Mouse (Mus musculus): Measurements from ENCODE around the gene Ran. TPM values are rescaled to one million over a fixed set of nuclear protein-coding genes. Genes with fewer than 3 reads are reported as not detected.
A peak's percentile ranks its signal among the peaks of the same experiment; 100 is the strongest.

The Ran gene
- polyA plus RNA-seq, 1 experiment = 49.7 TPM

DNA sequence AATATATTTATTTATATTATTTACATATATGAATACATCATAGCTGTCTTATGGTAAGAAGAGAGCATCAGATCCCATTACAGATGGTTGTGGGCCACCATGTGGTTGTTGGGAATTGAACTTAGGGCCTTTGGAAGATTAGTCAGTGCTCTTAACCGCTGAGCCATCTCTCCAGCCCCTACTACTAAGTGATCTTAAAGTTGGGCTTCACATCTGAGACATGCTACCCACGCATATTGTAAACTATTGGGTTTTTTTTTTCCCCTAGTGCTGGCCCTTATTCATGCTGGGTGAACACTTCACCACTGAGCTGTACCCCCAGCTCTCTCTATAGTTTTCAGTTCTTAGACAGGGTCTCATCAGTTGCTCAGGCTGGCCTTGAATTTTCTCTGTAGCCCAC lies 8.9 kb upstream of the Ran start:
- H3K27me3 ChIP-seq (ENCODE audit: control insufficient read depth, insufficient read depth, low read length) = no peaks in the 10 kb centered on the region
- H3K27ac ChIP-seq (ENCODE audit: insufficient read depth, low read length) = no peak overlapping the region
- TF ChIP-seq POLR2A (IDR thresholded peaks at IDR 0.05; ENCODE audit: low read depth, low read length) (no peak), CTCF (IDR thresholded peaks at IDR 0.05; ENCODE audit: extremely low read depth, insufficient read depth, insufficient read length, insufficient replicate concordance) (no peak)
- WGBS = 90% methylated on average over 2 of the region's 2 CpGs
- H3K4me1 ChIP-seq (ENCODE audit: control insufficient read depth, insufficient read depth, insufficient read length) = peaks cover 4% of the 10 kb centered on the region; the same call in 1 of the 2 replicates
- H3K4me3 ChIP-seq (ENCODE audit: extremely low read depth, insufficient read depth, insufficient read length) = no peak overlapping the region
- no peak for DNase-seq (ENCODE audit: low read depth in 1 of 2, low spot score in 2 of 2)
- H3K36me3 ChIP-seq (ENCODE audit: control insufficient read depth, insufficient read depth, low read length) = no peaks in the 10 kb centered on the region

DNA sequence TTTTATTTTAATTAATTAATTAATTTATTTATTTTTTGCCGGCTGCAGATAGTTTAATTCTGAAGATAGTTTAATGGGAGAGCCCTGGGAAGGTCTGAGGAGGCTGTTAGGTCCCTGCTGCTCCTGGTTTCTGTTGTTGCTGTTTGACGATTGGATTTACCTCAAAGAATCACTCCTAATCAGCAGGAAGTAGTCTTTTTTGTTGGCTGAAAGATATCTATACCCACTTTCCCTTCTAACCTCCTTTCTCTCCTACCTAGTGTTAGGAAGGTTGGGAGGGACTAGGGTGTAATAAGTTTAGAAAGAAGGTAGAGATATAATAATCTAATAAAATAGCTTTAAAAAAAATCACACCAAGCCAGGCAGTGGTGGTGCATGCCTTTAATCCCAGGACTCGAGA lies 4.8 kb upstream of the Ran start:
- H3K36me3 ChIP-seq (ENCODE audit: control insufficient read depth, insufficient read depth, low read length) = no peaks in the 10 kb centered on the region
- no peaks in the 10 kb centered on the region for H3K27me3 ChIP-seq (ENCODE audit: control insufficient read depth, insufficient read depth, low read length)
- 80% methylated on average over 3 of the region's 3 CpGs for WGBS
- H3K4me3 ChIP-seq (ENCODE audit: extremely low read depth, insufficient read depth, insufficient read length) = no peak overlapping the region
- H3K4me1 ChIP-seq (ENCODE audit: control insufficient read depth, insufficient read depth, insufficient read length) = no peaks in the 10 kb centered on the region; the same call in 1 of the 2 replicates
- TF ChIP-seq POLR2A (IDR thresholded peaks at IDR 0.05; ENCODE audit: low read depth, low read length) (no peak), CTCF (IDR thresholded peaks at IDR 0.05; ENCODE audit: extremely low read depth, insufficient read depth, insufficient read length, insufficient replicate concordance) (no peak)
- H3K27ac ChIP-seq (ENCODE audit: insufficient read depth, low read length) = no peak overlapping the region
- DNase-seq (ENCODE audit: low read depth in 1 of 2, low spot score in 2 of 2) = no peak

DNA sequence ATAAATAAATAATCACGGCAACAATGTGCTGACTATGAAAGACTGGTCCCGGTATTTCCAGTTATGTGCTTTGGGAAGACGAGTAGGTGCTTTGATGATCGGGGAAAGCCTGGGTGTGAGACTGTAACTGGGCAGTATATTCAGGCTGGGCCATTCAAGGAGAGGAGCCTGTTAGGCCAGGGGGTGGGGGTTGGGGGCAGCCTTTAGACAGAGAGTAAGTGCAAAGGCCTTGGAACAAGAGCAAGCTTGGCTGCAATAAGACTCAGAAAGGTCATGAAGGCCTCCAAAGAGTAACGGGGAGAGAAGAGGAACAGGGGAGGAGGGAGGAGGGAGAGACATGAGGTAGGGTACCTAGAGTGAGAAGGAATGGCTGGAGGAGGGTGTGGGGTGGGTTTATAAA lies 4.3 kb upstream of the Ran start:
- Histone ChIP-seq H3K36me3 (ENCODE audit: control insufficient read depth, insufficient read depth, low read length) (no peaks in the 10 kb centered on the region), H3K27ac (ENCODE audit: insufficient read depth, low read length) (no peak overlapping the region), H3K27me3 (ENCODE audit: control insufficient read depth, insufficient read depth, low read length) (no peaks in the 10 kb centered on the region), H3K4me3 (ENCODE audit: extremely low read depth, insufficient read depth, insufficient read length) (no peak overlapping the region), H3K4me1 (ENCODE audit: control insufficient read depth, insufficient read depth, insufficient read length) (no peaks in the 10 kb centered on the region; the same call in none of the 2 replicates)
- 91% methylated on average over 5 of the region's 5 CpGs for WGBS
- no peak for DNase-seq (ENCODE audit: low read depth in 1 of 2, low spot score in 2 of 2)
- TF ChIP-seq POLR2A (IDR thresholded peaks at IDR 0.05; ENCODE audit: low read depth, low read length) (no peak), CTCF (IDR thresholded peaks at IDR 0.05; ENCODE audit: extremely low read depth, insufficient read depth, insufficient read length, insufficient replicate concordance) (no peak)

DNA sequence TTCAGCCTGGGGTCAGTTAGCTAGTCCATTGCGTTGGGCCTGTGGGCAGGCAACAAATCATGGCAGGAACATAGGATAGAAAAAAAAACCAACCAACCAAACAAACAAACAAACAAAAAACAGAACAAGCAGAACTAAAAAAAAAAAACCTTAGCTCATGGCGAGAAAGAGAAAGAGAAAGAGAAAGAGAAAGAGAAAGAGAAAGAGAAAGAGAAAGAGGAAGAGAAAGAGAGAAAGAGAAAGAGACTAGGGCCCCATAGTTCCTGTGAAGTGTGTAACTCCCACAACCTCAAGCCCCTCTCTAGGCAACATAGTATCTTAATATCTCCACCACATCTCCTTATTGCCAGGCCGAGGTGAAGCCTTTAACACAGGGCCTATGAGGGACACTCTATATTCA lies 3.5 kb upstream of the Ran start:
- peaks cover 3% of the 10 kb centered on the region for H3K4me1 ChIP-seq (ENCODE audit: control insufficient read depth, insufficient read depth, insufficient read length)
- no peaks in the 10 kb centered on the region for H3K27me3 ChIP-seq (ENCODE audit: control insufficient read depth, insufficient read depth, low read length)
- TF ChIP-seq POLR2A (IDR thresholded peaks at IDR 0.05; ENCODE audit: low read depth, low read length) (no peak), CTCF (IDR thresholded peaks at IDR 0.05; ENCODE audit: extremely low read depth, insufficient read depth, insufficient read length, insufficient replicate concordance) (no peak)
- 84% methylated on average over 3 of the region's 3 CpGs for WGBS
- H3K4me3 ChIP-seq (ENCODE audit: extremely low read depth, insufficient read depth, insufficient read length) = no peak overlapping the region
- H3K27ac ChIP-seq (ENCODE audit: insufficient read depth, low read length) = no peak overlapping the region
- H3K36me3 ChIP-seq (ENCODE audit: control insufficient read depth, insufficient read depth, low read length) = no peaks in the 10 kb centered on the region; the same call in 1 of the 2 replicates
- DNase-seq (ENCODE audit: low read depth in 1 of 2, low spot score in 2 of 2) = no peak

DNA sequence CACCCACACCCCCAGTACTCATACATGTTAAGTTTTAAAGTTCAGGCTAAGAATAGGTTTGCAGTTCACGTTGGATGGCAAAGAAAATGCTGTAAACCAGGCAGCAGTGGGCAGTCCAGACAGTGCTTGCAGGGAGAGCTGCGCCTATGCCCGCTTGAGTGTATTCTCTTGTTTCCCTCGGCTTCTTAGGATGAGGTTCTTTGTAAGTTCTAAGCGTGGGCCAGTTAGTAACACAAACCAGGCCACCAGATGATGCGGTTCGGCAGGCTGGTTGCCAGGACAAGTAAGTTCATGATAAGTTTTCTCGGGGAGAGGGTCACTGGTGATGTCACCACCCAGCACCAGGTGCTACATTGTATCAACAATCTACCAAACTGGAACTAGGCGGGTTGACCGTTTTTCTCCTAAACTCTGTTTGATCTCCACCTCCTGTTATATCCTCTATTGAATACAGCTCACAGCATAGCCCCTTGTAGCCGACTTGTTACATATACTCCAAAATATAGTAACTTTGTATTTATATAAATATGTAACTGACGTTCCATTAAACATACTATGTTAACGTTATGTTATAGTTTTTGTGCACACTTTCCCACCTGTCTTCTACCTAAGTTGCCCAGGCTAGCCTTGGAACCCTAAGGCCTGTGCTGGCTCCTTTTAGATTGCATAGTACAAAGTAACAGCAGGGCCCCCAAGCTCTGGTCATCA lies 933 bp upstream of the Ran start:
- DNase-seq (ENCODE audit: low read depth in 1 of 2, low spot score in 2 of 2) = no peak
- WGBS = 86% methylated on average over 13 of the region's 13 CpGs
- Histone ChIP-seq H3K36me3 (ENCODE audit: control insufficient read depth, insufficient read depth, low read length) (peaks cover 9% of the 10 kb centered on the region), H3K27me3 (ENCODE audit: control insufficient read depth, insufficient read depth, low read length) (no peaks in the 10 kb centered on the region), H3K27ac (ENCODE audit: insufficient read depth, low read length) (peak overlapping the region; percentile 84), H3K4me1 (ENCODE audit: control insufficient read depth, insufficient read depth, insufficient read length) (peaks cover 3% of the 10 kb centered on the region), H3K4me3 (ENCODE audit: extremely low read depth, insufficient read depth, insufficient read length) (peak overlapping the region; percentile 87)
- no peak for TF ChIP-seq POLR2A (IDR thresholded peaks at IDR 0.05; ENCODE audit: low read depth, low read length)
- no peak for TF ChIP-seq CTCF (IDR thresholded peaks at IDR 0.05; ENCODE audit: extremely low read depth, insufficient read depth, insufficient read length, insufficient replicate concordance)

DNA sequence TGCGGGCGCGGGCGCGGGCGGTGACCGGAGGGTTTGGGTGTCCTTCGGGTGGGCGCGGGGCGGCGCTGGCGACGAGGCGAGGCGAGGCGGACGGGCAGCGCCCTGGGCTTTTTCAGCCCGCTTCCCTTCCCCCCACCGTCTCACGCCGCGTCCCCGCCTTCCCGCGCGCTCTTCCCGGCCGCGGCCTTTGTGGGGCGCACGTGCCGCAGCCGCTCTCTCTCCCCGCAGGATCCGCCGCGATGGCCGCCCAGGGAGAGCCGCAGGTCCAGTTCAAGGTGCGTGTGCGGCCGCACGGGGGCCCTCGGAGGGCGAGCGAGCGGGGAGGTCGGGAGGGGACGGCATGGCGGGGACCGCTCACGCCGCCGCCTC lies 415 bp downstream of the Ran start:
- no peak for DNase-seq (ENCODE audit: low read depth in 1 of 2, low spot score in 2 of 2)
- peak overlapping the region; percentile 98 for H3K27ac ChIP-seq (ENCODE audit: insufficient read depth, low read length)

DNA sequence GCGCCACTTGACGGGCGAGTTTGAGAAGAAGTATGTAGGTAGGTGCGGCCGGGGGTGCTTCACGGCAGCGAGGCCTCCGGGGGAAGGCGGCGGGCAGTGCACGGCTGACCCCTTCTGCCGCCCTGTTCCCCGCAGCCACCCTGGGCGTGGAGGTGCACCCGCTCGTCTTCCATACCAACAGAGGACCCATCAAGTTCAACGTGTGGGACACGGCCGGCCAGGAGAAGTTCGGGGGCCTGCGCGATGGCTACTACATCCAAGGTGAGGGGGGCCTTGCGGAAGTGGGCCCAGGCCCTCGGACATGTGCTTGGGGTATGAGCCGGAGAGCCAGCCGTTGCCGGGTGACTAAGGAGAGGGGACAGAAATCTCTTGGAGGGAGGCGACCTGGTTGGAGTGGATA lies 862 bp downstream of the Ran start:
- H3K4me3 ChIP-seq (ENCODE audit: extremely low read depth, insufficient read depth, insufficient read length) = peak overlapping the region; percentile 100
- H3K4me1 ChIP-seq (ENCODE audit: control insufficient read depth, insufficient read depth, insufficient read length) = peaks cover 3% of the 10 kb centered on the region
- TF ChIP-seq CTCF (IDR thresholded peaks at IDR 0.05; ENCODE audit: extremely low read depth, insufficient read depth, insufficient read length, insufficient replicate concordance) (no peak), POLR2A (IDR thresholded peaks at IDR 0.05; ENCODE audit: low read depth, low read length) (no peak)
- DNase-seq (ENCODE audit: low read depth in 1 of 2, low spot score in 2 of 2) = no peak
- H3K27me3 ChIP-seq (ENCODE audit: control insufficient read depth, insufficient read depth, low read length) = no peaks in the 10 kb centered on the region
- H3K36me3 ChIP-seq (ENCODE audit: control insufficient read depth, insufficient read depth, low read length) = peaks cover 10% of the 10 kb centered on the region
- H3K27ac ChIP-seq (ENCODE audit: insufficient read depth, low read length) = peak overlapping the region; percentile 98
- WGBS = 2% methylated on average over 28 of the region's 28 CpGs

More for the DNA sequence above, 415 bp downstream of the Ran start:
- under 1% methylated on average over 44 of the region's 56 CpGs for WGBS
- no peak for TF ChIP-seq CTCF (IDR thresholded peaks at IDR 0.05; ENCODE audit: extremely low read depth, insufficient read depth, insufficient read length, insufficient replicate concordance)
- no peak for TF ChIP-seq POLR2A (IDR thresholded peaks at IDR 0.05; ENCODE audit: low read depth, low read length)
- Histone ChIP-seq H3K36me3 (ENCODE audit: control insufficient read depth, insufficient read depth, low read length) (peaks cover 10% of the 10 kb centered on the region), H3K27me3 (ENCODE audit: control insufficient read depth, insufficient read depth, low read length) (no peaks in the 10 kb centered on the region), H3K4me1 (ENCODE audit: control insufficient read depth, insufficient read depth, insufficient read length) (peaks cover 3% of the 10 kb centered on the region), H3K4me3 (ENCODE audit: extremely low read depth, insufficient read depth, insufficient read length) (peak overlapping the region; percentile 100)
